Mouse (Mus musculus) embryonic fibroblast, embryonic 13.5 days (primary cell): ENCODE data around the gene Cdk18.

Source experiments
- CTCF ChIP-seq: IDR thresholded peaks from 2 replicates; pipeline ENCODE4 v1.5.1; 2011; ENCODE audit warnings: mild to moderate bottlenecking, control low read depth, low read length, moderate library complexity, borderline replicate concordance; ENCODE audit not compliant: insufficient read depth
- POLR2A ChIP-seq: IDR thresholded peaks from 2 replicates; pipeline ENCODE4 v1.6.1; 2011; ENCODE audit warnings: low read depth, mild to moderate bottlenecking, control low read depth, low read length, moderate library complexity

DNA sequence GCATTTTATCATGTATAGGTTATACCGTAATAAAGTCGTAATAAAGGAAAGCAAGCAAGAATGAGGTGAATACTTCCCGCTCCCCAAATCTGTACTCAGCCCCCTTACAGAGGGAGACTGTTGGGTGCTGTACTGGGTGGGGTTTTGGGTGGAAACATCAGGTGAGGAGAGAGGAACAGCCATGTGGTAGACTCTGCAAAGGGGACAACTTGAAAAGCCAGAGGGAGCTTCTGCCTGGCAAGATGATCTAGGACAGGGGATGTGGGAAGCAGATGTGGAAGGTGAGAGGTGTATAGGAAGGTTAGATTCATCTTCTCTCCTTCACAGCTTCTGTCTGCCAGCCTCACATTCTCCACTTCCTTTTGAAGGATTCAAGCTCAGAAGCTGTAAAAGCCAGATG, 68.8 kb downstream of the Cdk18 start:
- TF ChIP-seq CTCF (no peak), POLR2A (no peak)
